Mouse (Mus musculus) cerebellum, adult 8-10 months (tissue): ENCODE measurements around the gene Btbd35f27.
"Not testable (repeated sequence)": the region's sequence is repeated elsewhere in the genome, so short reads cannot be mapped to it uniquely, and the experiment has no call there.

ENCODE experiments used
- DNase-seq: peaks from one replicate; pipeline ENCODE4 v3.0.0; 2022

The Btbd35f27 gene

DNA sequence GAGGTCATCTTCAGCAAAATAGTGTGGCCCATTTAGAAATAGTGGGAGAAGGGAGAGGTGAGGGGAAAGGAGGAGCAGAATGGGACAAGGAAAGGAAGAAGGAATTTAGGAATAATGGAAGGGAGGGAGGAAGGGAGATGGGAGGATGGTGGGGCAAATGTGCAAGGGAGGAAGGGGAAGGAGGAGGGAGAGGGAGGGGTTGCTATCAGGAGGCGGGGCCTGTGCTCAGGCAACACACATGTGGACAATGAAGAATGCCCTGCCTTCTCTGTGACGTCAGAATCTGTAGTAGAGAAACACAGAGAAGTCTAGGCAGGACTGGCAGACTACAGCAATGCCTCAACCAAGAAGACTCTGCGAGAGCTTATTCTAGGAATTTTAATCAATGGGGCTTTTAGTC lies at the start of gene Btbd35f27:
TSS of gene Btbd35f27 (plus strand) at position 301 of the 400 bp plus-strand sequence.
- not testable (repeated sequence) for DNase-seq
